Mouse (Mus musculus) skeletal muscle tissue, postnatal 0 days (tissue): Measurements from ENCODE around the gene Ash1l. TPM values are rescaled to one million over a fixed set of nuclear protein-coding genes. Genes with fewer than 3 reads are reported as not detected.

Source experiments
- polyA plus RNA-seq: library from polyadenylated mRNA; unstranded; fragments of >200 nt; fragmentation: Nextera tagmentation; extraction: Ambion mirVana; gene quantifications from 2 replicates; pipeline ENCODE4 v1.2.1, GENCODE M21; 2015

Ash1l gene
- polyA plus RNA-seq = 9.1 and 9.2 TPM in 2 replicates

DNA sequence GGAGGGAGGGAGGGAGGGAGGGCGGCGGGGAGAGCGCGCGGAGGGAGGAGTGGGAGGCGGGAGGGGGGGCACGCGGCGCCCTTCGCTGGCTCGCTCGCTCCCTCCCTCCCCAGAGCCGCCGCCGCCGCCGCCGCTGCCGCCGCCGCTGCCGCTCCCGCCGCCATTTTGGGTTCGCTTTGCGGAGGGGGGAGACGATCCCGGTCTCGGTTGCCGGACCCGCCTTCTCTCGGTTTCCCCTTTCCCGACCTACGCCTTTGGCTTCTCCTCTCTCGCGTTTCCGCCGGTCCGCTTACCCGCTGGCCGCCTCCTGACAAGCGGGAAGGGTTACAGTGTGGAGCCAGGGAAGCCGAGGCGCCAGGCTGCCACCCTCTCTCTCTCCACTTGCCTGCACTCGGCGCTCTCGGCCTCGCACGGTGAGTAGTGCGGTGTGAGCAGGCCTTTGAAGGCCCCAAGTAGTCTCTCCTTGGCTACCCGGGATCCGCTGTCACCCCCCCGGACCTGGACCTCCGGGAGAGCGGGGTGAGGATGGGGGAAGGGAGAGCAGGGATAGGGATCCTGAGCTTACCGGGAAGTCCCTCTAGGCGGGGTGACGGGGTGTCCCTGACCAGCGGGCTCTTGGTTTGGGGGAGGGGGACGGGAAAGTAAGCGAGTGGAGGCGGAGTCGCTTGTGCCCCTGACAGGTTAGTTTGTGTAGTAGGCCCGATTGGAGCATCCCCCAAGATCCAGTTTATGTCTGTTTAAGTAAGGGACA lies at the start of gene Ash1l, which contains the start of gene Dap3:
Ash1l (plus strand) TSS at position 47 of the 751 bp plus-strand sequence.
Dap3 (minus strand) TSS at position 606 of the 751 bp plus-strand sequence.

DNA sequence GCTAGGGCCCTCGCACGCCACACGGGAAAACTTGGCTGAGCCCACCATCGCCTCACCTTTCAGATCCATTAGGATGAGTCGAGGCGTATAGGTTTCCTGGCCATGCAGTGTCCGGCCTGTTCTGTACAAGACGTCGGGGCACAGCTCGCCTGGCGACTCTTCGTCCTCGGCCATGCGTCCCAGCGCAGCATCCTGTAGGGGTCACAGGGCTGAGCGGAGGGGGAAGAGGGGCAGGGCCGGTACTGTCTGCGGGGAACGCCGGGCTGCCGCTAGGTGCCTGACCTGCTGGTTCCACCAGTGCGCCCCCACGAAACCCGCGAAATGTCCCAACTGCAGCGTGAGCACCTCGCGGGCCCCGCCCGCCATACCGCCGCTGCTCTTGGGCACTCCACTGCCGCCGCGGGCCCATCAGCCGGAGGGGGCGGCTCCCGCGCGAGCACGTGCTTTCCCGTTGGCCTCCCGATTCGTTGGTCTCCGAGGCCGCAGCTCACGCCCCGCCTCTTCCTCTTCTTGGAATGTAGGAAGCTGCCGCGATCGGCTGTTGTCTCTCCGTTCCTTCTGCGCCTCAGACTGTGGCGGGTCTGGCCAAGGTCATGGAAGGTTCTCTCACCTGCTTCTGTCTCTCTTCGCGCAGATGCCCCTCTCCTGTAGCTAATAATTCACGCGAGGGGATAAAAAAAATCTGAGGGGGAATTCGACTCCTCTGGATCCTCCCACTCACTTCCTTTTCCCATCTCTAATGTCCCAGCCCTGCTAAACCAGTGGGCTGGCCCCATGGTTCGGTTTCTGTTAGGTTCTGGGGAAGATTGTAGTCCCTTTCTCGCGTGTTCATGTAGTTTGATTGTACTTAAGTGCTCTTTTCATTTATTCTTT lies 36.7 kb upstream of the Ash1l start, which contains the start of gene Msto1:
Msto1 (minus strand) TSS at position 489 of the 873 bp plus-strand sequence.

DNA sequence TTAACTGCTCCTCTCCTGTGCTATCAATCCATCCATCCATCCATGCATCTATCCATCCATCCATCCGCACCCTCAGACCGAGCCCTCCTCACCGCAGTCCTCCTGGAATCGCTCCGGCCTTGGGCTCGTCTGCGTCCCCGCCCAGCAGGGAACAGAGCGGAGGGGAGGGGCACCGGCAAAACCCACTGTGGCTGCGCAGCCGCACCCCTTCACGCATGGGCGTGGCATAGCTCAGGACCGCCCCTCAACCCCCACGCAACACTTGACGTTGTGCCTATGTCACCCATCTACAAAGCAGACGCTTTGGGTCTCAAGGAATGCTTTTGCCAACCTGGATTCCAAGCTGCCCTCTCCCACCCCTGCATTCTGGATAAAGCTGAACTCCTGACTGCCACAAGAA lies 142.8 kb downstream of the Ash1l start, which contains the start of gene Rusc1:
Rusc1 (minus strand) TSS at position 137 of the 400 bp plus-strand sequence.

DNA sequence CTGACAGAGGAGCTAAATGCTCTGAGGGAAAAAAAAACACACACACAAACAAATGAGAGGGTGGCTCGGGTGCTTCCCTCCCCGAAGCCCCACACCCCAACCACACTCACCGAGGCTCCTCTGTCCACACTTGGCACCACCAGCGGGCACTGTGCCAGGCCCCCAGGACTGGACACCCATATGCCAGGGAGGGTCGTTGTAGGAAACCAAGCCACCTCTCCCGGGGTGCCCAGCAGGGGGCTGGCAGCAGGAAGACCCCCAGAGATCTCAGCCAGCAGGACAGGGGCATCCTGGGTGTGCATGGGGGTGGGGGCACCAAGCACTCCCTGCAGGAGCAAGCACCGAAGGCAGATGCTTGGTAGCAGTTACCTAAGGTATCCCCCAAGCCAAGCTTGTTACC lies 150.4 kb downstream of the Ash1l start, which contains the start of gene Gm43738:
Gm43738 (minus strand) TSS at position 289 of the 400 bp plus-strand sequence.

DNA sequence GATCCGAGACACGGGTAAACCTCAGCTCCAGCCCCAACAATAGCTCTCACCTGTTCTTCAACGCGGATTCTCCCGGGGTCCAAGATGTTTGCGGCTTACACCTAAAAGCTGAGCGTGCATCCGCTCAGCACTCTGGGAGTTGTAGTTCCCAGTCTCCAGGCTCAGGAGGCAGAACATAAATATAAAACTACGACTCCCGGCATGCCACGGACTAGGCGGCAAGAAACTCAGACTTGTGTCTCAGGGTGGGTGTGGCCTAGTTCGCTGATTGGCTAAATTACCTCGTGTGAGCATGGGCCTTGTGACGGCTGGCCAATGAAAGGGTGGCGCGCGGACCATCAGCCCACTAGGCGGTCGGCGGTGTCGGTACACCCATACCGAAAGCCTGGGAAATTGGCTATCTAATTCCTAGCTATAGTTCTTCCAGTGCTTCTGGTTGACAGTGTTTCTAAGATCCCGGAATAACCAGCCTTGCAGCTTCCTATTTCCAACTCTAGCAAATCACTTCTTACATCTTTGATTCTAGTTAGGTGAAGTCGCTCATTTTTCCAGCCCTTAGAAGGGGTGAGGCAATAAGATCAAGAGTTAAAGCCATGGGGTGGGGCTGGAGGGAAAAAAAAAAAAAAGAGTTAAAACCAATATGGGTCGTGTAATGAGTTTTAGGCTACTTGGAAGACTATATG lies 151.5 kb downstream of the Ash1l start, which contains the start of gene Fdps:
Fdps (minus strand) TSS at position 148 of the 683 bp plus-strand sequence.

Other genes with a start within 250 kb of the Ash1l start
- 49.5 and 51.0 TPM in 2 replicates for gene Rit1, start 233.8 kb upstream of the Ash1l start, polyA plus RNA-seq
- gene Syt11, start 175.5 kb upstream of the Ash1l start, polyA plus RNA-seq = 3.5 and 3.6 TPM in 2 replicates
- gene Gon4l, start 115.4 kb upstream of the Ash1l start, polyA plus RNA-seq = 2.8 and 2.9 TPM in 2 replicates
- 36.3 and 39.4 TPM in 2 replicates for gene Msto1, start 36.6 kb upstream of the Ash1l start, polyA plus RNA-seq
- 80.8 and 94.1 TPM in 2 replicates for gene Dap3, start 559 bp downstream of the Ash1l start, polyA plus RNA-seq
- 8.6 and 9.6 TPM in 2 replicates for gene Rusc1, start 142.7 kb downstream of the Ash1l start, polyA plus RNA-seq
- gene Gm43738, start 150.5 kb downstream of the Ash1l start, polyA plus RNA-seq = not detected in 2 replicates
- gene Fdps, start 151.3 kb downstream of the Ash1l start, polyA plus RNA-seq = 67.5 and 85.5 TPM in 2 replicates
- not detected in 2 replicates for gene Pklr, start 185.5 kb downstream of the Ash1l start, polyA plus RNA-seq
- 0.33 and 0.55 TPM in 2 replicates for gene Hcn3, start 209.6 kb downstream of the Ash1l start, polyA plus RNA-seq
- gene Clk2, start 214.2 kb downstream of the Ash1l start, polyA plus RNA-seq = 9.4 and 10.4 TPM in 2 replicates
- 50.6 and 61.2 TPM in 2 replicates for gene Scamp3, start 226.9 kb downstream of the Ash1l start, polyA plus RNA-seq
- 11.7 and 11.8 TPM in 2 replicates for gene Fam189b, start 232.5 kb downstream of the Ash1l start, polyA plus RNA-seq